Mouse (Mus musculus) lung, postnatal 0 days (tissue): ENCODE results near the gene Maip1.

Experiments
- CTCF ChIP-seq: IDR thresholded peaks from 2 replicates; pipeline ENCODE4 v1.5.1; 2016; ENCODE audit warnings: antibody characterized with exemption, mild to moderate bottlenecking
- EP300 ChIP-seq: IDR thresholded peaks from 2 replicates; pipeline ENCODE4 v1.6.1; 2016; ENCODE audit warnings: antibody characterized with exemption, mild to moderate bottlenecking, control low read depth

- no peak for TF ChIP-seq CTCF
- TF ChIP-seq EP300, result no peak
These were observed 29.3 kb upstream of the Maip1 start for GRCm38 (mm10) chr1:57376806-57377205.
